Mouse (Mus musculus) bone marrow macrophage, adult 2 months (primary cell): ENCODE data around the gene Parva.

ENCODE experiments used
- CTCF ChIP-seq: IDR thresholded peaks from 2 replicates; pipeline ENCODE4 v1.5.1; 2012; ENCODE audit warnings: low read depth, mild to moderate bottlenecking, low read length, moderate library complexity
- POLR2A ChIP-seq: IDR thresholded peaks from 2 replicates; pipeline ENCODE4 v1.6.1; 2012; ENCODE audit warnings: mild to moderate bottlenecking, low read depth, low read length, borderline replicate concordance

GRCm38 (mm10) chr7:112416730-112417513, 10.4 kb upstream of the Parva start:
- TF ChIP-seq CTCF = no peak
- no peak for TF ChIP-seq POLR2A
